Mouse (Mus musculus): ENCODE measurements around the gene Ttll5.

GRCm38 (mm10) chr12:86064796-86065195, 240.3 kb downstream of the Ttll5 start:
- no peak for TF ChIP-seq CTCF (IDR thresholded peaks at IDR 0.05; ENCODE audit: extremely low read depth, insufficient read depth, low read length)
- no peak for TF ChIP-seq POLR2A (IDR thresholded peaks at IDR 0.05; ENCODE audit: extremely low read depth, insufficient read depth, low read length)
